Mouse (Mus musculus): ENCODE measurements at regions not wholly inside any gene's neighbourhood (a gene's known extent, or its start where the extent isn't known, plus 50 kb on each side); places are given as distances from the start of the nearest gene placed in this dataset.
A peak's percentile ranks its signal among the peaks of the same experiment; 100 is the strongest.
"Not testable (repeated sequence)": the region's sequence is repeated elsewhere in the genome, so short reads cannot be mapped to it uniquely, and the experiment has no call there.

- DNase-seq = no peak
These were observed 405.5 kb upstream of the Ercc4 start for GRCm38 (mm10) chr16:12703818-12704590.

DNA sequence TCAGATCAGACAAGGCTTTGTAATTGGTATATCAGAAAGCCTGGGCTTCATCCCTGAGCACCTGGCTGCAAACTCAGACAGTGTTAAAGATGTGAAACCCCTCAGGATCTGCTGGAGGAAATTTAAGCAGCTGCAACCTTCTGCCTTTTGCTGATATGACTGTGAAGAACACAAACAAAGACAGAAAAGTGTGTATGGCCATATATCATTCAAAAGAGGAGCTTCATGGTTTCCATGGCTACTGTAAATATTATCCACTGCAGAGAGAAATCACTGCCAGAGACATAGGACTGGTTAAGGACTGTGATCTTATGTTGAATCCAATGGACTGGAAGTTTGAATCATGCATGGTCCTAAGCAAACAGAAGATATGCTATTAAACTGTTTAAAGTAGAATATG lies 402.6 kb upstream of the Ercc4 start:
- DNase-seq = no peak

DNA sequence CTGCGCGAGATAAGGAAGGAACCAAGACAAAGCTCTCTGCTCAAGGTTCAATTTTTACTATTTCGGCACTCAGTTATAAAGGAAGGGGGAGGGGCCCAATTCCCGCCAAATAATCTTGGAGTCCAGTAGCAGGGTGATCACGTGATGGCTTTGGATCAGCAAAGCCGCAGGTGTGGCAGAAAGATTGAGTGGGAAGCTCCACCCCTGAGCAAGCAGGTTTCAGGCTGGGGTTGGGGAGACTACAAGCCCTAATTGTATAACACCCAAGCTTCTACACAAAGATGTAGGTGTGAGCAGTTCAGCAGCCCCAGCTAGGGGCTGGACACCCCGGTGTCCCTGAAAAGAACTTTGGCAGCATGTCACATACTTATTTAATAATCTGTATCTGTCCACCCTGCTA lies 388.1 kb upstream of the Ercc4 start:
- not testable (repeated sequence) for DNase-seq

DNA sequence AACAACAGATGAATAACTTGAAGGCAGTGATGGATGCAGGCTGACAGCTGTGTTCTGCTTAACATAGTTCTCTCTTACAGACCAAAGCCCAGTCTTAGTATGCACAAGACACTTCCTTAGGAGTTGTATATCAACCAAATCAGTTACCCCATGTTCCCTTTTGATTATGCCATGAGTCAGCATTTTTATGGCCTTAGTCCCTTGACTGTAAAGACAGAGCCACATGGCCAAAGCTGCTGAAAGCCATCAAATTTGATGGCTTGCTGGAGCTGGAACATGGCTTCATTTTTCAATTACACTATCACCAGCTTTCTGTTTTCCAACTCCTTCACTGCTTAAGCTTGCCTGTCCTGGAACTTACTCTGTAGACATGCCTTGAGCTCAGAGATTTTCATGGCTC lies 383.4 kb upstream of the Ercc4 start:
- DNase-seq = no peak

GRCm38 (mm10) chr16:12730167-12730730 lies 379.2 kb upstream of the Ercc4 start:
- not testable (repeated sequence) for DNase-seq

DNA sequence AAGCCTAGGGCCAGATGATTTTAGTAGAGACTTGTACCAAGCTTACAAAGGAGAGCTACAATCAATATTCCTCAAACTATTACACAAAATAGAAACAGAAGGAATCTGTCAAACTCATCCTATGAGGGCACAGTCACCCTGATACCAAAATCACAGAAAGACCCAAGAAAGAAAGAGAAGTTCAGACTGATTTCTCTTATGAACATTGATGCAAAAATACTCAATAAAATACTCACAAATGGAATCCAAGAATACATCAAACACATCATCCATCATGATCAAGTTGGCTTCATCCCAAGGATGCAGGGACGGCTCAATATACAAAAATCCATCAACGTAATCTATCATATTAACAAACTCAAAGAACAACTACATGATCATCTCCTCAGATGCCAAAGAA lies 377.9 kb upstream of the Ercc4 start:
- DNase-seq = no peak

GRCm38 (mm10) chr16:12742472-12742871 lies 367.0 kb upstream of the Ercc4 start:
- DNase-seq = no peak

GRCm38 (mm10) chr16:12753181-12753580 lies 356.3 kb upstream of the Ercc4 start:
- no peak for DNase-seq

DNA sequence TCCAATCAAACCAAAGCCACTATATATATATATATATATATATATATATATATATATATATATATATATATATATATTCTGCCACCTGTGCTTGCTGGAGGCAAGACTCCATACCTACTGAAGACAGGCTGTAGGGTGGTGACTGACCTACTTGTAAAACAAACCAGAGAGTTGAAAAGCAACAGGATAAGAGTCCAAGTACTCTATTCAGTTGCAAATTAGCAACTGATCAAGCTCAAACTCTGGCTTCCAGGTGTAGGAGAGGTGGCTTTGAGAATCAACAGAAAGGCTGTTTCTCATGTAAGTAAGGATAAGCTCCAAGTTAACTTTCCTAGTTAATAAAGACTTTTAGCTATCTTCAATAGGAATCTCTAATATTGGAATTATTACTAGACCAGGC lies 355.1 kb upstream of the Ercc4 start:
- DNase-seq = no peak

DNA sequence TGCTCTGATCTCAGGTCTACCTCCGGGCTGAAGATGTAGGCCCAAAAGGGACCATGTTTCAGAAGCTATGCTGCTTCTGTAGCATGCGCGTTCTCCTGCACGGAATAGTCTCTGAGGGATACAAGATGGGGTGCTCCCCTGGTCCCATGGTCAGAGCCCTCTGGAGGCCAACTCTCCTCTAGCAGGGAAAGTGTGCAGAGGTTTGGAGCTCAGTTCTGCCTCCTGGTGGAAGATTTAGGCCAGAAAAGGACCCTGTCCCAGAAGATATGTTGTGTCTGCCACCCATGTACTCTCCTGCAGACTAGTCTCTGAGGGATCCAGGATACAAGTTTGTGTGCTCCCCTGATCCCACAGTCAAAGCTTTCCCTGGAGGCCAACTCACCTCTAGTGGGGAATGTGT lies 350.9 kb upstream of the Ercc4 start:
- no peak for DNase-seq

DNA sequence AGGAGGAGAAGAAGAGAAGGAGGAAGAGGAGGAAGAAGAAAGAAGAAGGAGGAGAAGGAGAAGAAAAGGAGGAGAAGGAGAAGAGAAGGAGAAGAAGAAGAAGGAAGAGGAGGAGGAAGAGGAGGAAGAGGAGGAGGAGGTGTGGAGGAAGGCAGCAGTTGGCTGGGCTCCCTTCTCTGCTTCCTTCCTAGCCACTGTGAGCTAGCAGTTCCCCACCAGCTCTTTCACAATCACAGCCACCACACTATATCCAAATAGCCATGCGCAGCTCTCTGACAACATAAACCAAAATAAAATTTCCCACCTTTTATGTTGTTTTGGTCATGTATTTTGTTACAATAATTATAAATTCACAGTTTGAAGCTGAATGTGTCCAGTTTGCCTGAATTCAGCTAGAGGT lies 345.3 kb upstream of the Ercc4 start:
- DNase-seq = no peak

GRCm38 (mm10) chr16:12764608-12765007 lies 344.9 kb upstream of the Ercc4 start:
- DNase-seq = peak; percentile 35

DNA sequence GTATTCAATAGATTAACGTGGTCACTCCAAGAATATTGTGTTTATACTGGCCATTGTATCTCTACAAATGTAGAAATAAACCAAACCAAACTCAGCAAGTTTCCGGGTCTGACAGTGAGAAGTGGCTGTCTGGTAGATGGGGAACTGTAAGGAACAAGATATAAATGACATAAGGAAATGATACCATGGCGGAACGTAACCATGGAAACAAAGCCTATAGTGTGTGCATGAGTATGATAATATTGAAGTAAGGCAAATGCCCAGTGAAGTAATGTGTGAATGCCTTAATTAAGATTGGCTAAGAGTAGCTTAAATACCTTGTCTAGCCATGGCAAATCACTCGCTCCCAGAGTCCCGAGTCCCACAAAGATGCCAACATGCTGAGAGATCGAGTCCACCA lies 342.6 kb upstream of the Ercc4 start:
- no peak for DNase-seq

- no peak for DNase-seq
These were observed 341.2 kb upstream of the Ercc4 start for GRCm38 (mm10) chr16:12768161-12768895.

GRCm38 (mm10) chr16:12770482-12770881 lies 339.0 kb upstream of the Ercc4 start:
- DNase-seq = no peak

DNA sequence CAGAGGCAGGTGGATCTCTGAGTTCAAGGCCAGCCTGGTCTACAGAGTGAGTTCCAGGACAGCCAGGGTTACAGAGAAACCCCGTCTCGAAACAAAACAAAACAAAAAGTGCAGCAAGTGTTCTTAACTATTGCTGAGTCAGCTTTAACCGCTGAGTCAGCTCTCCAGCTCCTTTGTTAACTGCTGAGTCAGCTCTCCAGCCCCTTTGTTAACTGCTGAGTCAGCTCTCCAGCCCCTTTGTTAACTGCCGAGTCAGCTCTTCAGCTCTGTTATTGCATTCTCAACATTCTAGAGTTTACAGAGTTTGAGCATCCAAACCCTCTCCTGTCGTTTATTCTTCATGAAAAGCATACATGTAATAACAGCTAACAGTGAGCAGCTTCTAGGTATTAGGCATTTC lies 336.9 kb upstream of the Ercc4 start:
- DNase-seq = no peak

GRCm38 (mm10) chr16:12775876-12776275 lies 333.6 kb upstream of the Ercc4 start:
- no peak for DNase-seq

DNA sequence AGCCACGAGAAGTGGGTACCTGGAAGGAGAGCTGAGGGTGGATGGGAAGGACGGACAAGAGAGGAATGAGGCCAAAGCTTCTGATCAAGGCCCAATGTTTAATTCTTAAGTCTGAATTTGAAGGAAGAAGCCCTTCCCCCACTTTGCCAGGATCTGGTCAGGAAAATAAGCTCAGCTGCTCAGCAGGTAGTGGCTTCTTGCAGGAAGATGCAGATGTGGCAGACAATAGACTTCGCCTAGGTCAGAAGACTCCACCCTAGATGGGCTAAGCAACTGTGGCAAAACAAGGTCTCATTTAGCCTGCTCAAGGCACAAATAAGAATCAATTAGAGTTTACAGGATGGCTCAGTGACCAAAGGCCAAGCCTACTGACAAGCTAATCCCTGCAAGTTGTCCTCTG lies 330.4 kb upstream of the Ercc4 start:
- no peak for DNase-seq

DNA sequence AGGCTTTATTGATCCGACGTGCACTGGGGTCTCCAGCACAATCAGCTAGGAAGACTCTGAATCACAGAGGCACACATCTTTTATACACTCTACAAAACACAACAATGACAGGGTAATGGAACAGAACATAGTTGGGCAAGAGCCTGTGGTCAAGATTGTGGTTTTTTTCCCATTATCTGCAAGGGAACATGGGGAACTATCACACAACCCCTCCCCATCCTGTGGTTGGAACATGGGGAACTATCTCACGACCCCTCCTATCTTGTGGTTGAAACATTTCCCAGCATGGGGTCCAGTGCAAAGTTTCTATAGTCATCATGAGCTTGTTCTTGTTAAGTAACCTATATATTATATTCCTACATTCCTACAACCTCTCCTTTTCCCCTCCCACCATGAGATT lies 328.8 kb upstream of the Ercc4 start:
- DNase-seq = no peak

DNA sequence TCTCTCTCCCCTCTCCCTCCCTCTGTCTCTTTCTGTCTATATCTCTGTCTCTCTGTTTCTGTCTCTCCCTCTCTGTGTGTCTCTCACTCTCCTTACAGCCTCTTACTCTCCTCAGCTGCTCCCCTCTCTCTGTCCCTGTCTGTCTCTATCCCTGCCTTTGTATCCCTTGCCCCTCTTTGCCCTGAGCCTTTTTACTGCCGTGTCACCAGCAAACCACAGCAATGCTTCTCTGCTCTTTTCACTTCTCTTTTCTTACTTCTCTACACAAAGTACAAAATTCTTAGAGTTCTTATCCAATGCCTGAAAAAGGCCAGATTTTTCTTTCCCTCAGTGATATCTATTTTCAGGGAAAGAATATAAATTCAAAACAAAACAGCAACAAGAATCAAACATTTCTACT lies 323.7 kb upstream of the Ercc4 start:
- no peak for DNase-seq

- no peak for DNase-seq
These were observed 311.0 kb upstream of the Ercc4 start for GRCm38 (mm10) chr16:12798523-12798922.

DNA sequence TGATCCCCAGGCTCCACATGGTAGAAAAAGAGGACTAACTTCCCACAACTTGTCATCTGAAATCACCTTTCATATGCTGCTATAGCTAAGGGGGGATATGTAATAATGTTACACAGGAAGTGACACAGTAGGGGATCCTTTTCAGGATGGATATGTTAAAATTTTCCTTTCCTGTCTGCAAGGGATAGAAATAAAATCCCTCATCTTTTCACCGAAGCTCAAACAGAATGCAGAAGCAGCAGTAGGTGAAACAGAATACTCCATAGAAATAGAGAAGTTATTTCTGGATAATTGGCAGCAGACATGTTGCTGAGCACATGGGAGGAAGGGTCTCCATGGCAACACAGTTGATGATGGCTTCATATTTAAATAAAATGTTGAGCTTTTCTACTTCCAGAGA lies 309.3 kb upstream of the Ercc4 start:
- DNase-seq = peak; percentile 77

DNA sequence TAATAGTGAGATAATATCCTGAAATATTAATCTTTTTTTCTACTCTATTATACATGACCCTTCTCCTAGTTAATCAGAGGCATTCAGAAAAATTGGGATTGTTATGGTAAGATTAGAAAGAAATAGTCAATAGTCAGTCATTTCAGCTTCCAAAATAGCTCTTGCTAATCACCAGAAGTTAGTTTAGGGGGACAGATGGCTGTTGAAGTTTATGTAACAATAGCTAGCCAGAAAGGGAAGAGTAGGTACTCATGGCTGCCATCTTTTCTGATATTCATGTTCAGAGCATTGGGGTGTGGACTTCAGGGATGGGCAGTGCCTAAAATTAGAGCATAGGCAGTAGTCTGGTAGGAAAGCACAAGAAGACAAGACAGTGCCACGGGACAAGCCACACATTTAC lies 306.8 kb upstream of the Ercc4 start:
- peak; percentile 32 for DNase-seq

GRCm38 (mm10) chr16:12807351-12807871 lies 302.1 kb upstream of the Ercc4 start:
- no peak for DNase-seq
